ENCODE assay signal across 8 mouse cellular contexts in genomic region chr16:93903027-93903426, GRCm38 (mm10). TPM values are rescaled to one million over a fixed set of nuclear protein-coding genes. Genes with fewer than 3 reads are reported as not detected.
DNase-seq lines count a peak whose midpoint lies in the region; TF ChIP-seq lines count a peak whose summit lies in the region.
"Had no signal": no experiment of that assay in that cellular context is flagged by ENCODE, and none has a peak within 500 bp of the region (broad histone marks: within the 10 kb centered on the region; RNA-seq: fewer than 3 reads in every experiment).

No protein-coding gene starts in this region.

- no peak overlapping the region for H3K9ac ChIP-seq in ES-Bruce4 (ENCODE audit: low read depth, poor library complexity, severe bottlenecking)

- TF ChIP-seq EP300 in ES-Bruce4 (IDR thresholded peaks at IDR 0.05; ENCODE audit: insufficient read depth, low read depth, low read length), result no peak

- no peak for TF ChIP-seq POLR2A in ES-Bruce4 (IDR thresholded peaks at IDR 0.05; ENCODE audit: insufficient read depth, low read length)

- peaks cover 6% of the 10 kb centered on the region for H3K4me1 ChIP-seq in ES-Bruce4 (ENCODE audit: control insufficient read depth, insufficient read depth, low read length)

- no peak overlapping the region for H3K4me3 ChIP-seq in left cerebral cortex, adult 2 months
- no peak overlapping the region for H3K4me3 ChIP-seq in ES-Bruce4 (ENCODE audit: low read depth, low read length)

- H3K9me3 ChIP-seq in ES-Bruce4 (replicated peaks; ENCODE audit: control insufficient read depth, insufficient read depth, low read length, poor library complexity, severe bottlenecking), result no peaks in the 10 kb centered on the region

- H3K27me3 ChIP-seq in ES-Bruce4 (ENCODE audit: control insufficient read depth, insufficient read depth, low read length, poor library complexity, severe bottlenecking), result no peaks in the 10 kb centered on the region

- peaks cover 23% of the 10 kb centered on the region for H3K36me3 ChIP-seq in ES-Bruce4 (ENCODE audit: control insufficient read depth, insufficient read depth, low read length, poor library complexity, severe bottlenecking)

- intact Hi-C loops in left cerebral cortex, adult 2 months (cut with DNase I), result no loop called here
- intact Hi-C loops in left cerebral cortex, postnatal 14 days (cut with DNase I), result no loop called here

- TF ChIP-seq CTCF in left cerebral cortex, adult 2 months (IDR thresholded peaks at IDR 0.05), result peak; percentile 22
- TF ChIP-seq CTCF in ES-Bruce4 (IDR thresholded peaks at IDR 0.05; ENCODE audit: low read depth, low read length), result peak; percentile 72

- DNase-seq in left cerebral cortex, adult 2 months (ENCODE audit: extremely low spot score in 1 of 2, low spot score in 2 of 2), result no peak
- no peak for DNase-seq in left cerebral cortex, postnatal 14 days (ENCODE audit: low spot score in 2 of 2)
- DNase-seq in A20 (ENCODE audit: low read depth, low spot score), result peak; percentile 45
- peak; percentile 28 to 68 for DNase-seq in kidney, postnatal 36 days
- no peak for DNase-seq in adrenal gland, adult 2 months
- no peak for DNase-seq in layer of hippocampus, adult 9-11 months
- DNase-seq: cerebellum, adult 2 months had no signal

- H3K27ac ChIP-seq in left cerebral cortex, adult 2 months, result no peak overlapping the region
- H3K27ac ChIP-seq in ES-Bruce4 (ENCODE audit: insufficient read depth, low read length), result 0 out of 2 replicates have a peak overlapping the region, but pooled peaks have one; percentile 7

RNA-seq across cellular contexts. Expression of gene Chaf1b, which starts 19.3 kb away (rescaled TPM):
- total RNA-seq in left cerebral cortex, adult 2 months (2021), result 1 to 10 TPM in 1 of 2 experiments, under 1 TPM in 1; 0.79 to 1.0 TPM
- total RNA-seq in left cerebral cortex, postnatal 14 days (2021), result under 1 TPM; 0.90 to 0.97 TPM
- polyA plus RNA-seq in ES-Bruce4 (2011; ENCODE audit: insufficient read depth, insufficient read length, low read depth, missing spikeins), result 63.0 and 63.8 TPM in 2 replicates
- 1 to 10 TPM; 2.0 to 2.1 TPM for total RNA-seq in adrenal gland, adult 2 months (2021)
- 0.90 and 1.5 TPM in 2 replicates for polyA plus RNA-seq in adrenal gland, adult 2 months (2012; rRNA removed)

Comparison
In these comparisons a context has a peak if more than half of its experiments do, and no peak if none do; other contexts are left out.
1. DNase-seq: peak in A20 (single experiment) and kidney, postnatal 36 days (2 of 2); none in left cerebral cortex, adult 2 months (0 of 2), left cerebral cortex, postnatal 14 days (0 of 2), adrenal gland, adult 2 months (single experiment) and layer of hippocampus, adult 9-11 months (single experiment).